Mouse (Mus musculus) ES-E14 (cell line): ENCODE data around the gene Igfn1.

Source experiments
- HCFC1 ChIP-seq: IDR thresholded peaks from 2 replicates; pipeline ENCODE4 v1.6.1; 2012; ENCODE audit warnings: low read length, inconsistent platforms, borderline replicate concordance; ENCODE audit not compliant: insufficient read depth
- ZC3H11A ChIP-seq: IDR thresholded peaks from 2 replicates; pipeline ENCODE4 v1.6.1; 2012; ENCODE audit warnings: low read depth, mild to moderate bottlenecking, inconsistent platforms, low read length, borderline replicate concordance
- ZNF384 ChIP-seq: IDR thresholded peaks from 2 replicates; pipeline ENCODE4 v1.6.1; 2012; ENCODE audit warnings: low read depth, low read length, inconsistent platforms

DNA sequence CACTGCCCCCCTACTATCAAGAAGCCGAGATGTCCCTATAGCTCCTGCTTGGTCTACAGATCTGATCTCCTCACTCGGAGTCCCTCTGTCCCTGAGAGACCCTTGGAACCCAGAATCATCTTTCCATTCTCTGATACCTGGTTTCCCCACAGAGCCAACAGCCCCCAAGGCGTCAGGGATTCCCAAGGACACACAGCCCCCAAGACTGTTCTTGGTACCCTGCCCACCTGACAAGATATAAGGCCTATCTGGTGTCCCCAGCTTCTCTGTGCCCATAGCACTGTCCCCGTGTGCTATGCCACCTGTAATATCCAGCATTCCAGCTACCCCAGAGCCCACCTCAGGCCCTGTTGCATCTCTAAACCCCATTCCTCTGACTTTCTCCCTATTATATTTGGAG lies 38.4 kb downstream of the Igfn1 start:
- TF ChIP-seq ZNF384, result no peak
- TF ChIP-seq HCFC1, result no peak
- no peak for TF ChIP-seq ZC3H11A
